Mouse (Mus musculus) heart, adult 18-20 months (tissue): Measurements from ENCODE around the gene Olfr96. TPM values are rescaled to one million over a fixed set of nuclear protein-coding genes. Genes with fewer than 3 reads are reported as not detected.
"Not testable (repeated sequence)": the region's sequence is repeated elsewhere in the genome, so short reads cannot be mapped to it uniquely, and the experiment has no call there.

ENCODE experiments used
- DNase-seq, 2 experiments: peaks; one replicate each; pipeline ENCODE4 v3.0.0; 2021 to 2022; ENCODE audit warnings: mixed read lengths in 1 of 2
- long read RNA-seq, 2 experiments: library from polyadenylated mRNA; stranded (forward); transcript quantifications; one replicate each; pipeline ENCODE4 v2.0.0; 2021
- total RNA-seq, 2 experiments: library from RNA; stranded (reverse); gene quantifications; 2 replicates each; pipeline ENCODE4 v1.2.3; 2021

Olfr96 gene
- total RNA-seq = not detected
- long read RNA-seq, experiment 1 = 0 reads
- long read RNA-seq, experiment 2 = 0 reads

DNA sequence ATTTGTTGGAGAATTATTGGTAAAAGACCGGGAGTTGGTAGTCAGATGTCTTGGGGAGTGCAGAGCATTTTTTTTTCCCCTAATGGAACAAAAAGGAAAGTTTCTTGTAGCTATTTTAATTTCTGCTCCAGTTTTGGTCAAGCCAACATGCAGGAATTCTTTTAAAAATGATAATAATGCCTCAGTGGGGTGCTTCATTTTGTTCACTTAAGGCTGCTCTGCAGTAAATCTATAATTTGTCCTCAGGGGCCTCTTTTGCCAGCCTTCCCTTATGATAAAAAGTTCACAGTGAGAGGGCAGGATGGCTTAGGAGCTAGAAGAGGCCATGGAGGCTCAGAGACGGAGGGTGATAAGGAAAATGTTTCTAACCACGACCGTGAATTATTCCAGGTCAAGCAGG lies at the start of gene Olfr96:
Gene Olfr96, plus strand, starts transcription at position 301 of the 400 bp plus-strand sequence.
- DNase-seq = no peak

DNA sequence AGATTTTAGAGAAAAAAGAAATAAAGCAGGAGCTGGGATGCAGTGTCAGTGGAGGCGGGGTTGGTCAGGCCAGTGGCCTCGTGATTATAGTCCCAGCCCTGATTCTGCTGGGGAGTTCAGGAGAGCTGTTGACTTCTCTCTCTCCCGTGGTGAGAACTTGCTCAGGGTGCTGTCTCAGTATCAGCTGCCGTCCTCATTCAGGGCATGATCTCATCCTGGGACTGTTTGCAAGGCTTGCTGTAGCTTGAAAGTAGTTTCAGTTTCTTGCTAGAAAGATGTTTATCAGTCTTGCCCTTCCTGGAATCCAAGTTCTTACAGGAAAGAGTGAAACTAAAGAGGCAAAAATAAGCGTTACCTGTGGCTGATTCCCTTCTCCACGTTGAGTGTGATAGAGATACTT lies 34.5 kb upstream of the Olfr96 start:
- no peak for DNase-seq

DNA sequence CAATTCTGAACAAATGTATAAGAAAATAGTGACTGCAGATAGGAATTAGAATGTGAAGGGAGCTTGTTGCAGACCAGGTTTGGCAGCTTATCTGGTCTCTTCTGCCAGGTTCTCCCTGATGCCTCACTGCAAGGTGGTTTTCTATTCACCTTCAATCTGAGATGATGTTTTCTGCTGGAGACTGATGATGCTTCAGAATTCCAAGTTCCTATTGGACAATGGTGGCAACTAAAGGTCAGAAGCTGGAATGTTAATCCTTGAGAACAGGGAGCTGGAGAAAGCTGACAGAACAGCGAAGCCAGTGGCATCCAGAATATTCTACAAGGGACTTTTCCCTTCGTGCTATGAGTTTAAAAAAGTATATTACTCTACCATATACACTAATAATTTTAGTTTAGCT lies 29.2 kb upstream of the Olfr96 start:
- peak; percentile 25 to 37 for DNase-seq

DNA sequence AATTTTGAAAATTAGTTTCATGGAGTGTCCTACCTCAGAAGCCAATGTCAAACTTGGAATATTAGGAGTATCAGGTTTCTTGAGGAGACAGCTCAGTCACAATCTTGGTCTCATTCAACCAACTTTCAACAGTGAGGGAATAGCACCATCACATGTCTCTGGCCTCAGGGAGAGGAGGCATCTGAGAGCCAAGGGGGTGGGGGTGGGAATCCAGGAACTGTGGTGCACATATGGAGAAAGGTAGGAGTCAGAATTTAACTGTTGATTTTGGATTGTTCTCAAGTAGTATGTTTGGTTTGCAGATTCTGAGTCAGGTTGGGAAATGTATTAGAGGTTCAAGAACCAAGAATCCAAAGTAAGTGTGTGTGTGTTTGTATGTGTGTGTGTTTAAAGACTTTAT lies 26.9 kb upstream of the Olfr96 start:
- no peak for DNase-seq

DNA sequence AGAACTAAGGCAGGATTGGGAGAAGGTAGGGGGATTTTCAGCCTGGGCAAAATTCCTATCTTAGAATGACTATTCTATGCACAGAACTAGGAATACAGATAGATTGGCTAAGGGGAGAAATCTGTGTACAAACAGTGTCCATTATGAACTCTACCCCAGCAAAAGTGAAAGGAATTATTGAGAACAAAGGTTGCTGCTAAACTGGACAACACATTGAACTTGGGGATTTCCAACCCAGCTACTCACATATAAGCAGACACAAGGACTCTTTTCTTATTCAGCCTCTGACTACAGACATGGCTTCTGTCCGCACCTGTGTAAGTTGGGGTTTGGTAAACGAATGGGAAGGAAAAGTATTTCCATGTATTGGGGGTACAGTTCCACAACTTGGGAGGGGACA lies 26.3 kb upstream of the Olfr96 start, which contains the start of gene Ubd:
Gene Ubd, plus strand, starts transcription at position 237 of the 400 bp plus-strand sequence.
- no peak for DNase-seq

DNA sequence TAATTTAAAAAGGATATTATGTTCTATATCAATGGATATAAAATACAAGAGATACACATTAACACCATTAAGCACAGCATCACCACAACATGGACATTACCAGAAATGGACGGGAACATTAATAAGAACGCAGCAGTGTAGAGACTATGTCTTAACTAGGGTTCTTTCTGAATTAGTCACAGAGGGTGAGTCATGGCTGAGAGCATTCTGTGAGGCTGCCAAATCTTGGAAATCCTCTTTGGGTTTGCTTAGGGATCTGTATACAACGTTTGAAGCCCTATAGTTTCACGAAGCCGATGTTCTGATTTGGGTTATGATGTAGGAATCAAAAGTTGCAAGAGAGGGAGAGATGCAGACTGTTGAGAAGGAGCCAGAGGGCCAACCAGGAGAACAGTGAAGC lies 25.2 kb upstream of the Olfr96 start:
- DNase-seq = no peak

DNA sequence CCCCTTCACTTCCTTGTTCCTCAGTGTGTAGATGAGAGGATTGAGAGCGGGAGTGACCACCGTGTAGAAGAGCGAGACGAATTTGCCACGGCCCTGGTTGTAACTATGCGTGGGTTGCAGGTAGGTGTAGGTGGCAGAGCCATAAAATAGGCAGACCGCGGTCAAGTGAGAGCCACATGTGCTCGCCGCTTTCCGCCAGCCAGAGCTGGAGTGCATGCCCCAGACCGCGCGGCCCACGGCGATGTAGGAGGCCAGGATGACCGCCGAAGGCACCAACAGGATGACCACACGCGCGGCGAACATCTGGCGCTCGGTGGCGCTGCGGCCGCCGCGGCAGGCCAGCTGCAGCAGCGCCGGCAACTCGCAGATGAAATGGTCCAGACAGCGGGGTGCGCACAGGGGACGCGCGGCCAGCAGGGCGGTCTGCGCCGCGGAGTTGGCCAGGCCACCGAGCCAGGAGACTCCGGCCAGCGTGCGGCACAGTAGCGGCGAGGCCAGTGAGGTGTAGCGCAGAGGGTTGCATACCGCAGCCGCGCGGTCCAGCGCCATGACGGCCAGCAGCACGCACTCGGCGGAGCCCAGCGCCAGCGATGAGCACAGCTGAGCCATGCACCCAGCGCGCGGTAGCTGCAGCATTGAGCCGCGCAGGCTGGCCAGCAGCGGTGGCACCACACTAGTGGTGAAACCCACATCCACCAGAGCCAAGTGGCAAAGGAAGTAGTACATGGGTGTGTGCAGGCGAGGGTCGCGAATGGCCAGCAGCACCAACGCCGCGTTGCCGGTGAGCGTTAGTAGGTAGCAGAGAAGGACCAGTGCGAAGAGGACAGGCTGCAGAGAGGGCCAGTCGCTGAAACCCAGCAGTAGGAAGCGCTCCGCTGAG lies 22.9 kb upstream of the Olfr96 start:
- peak in 1 of 2 experiments; percentile 2 for DNase-seq

DNA sequence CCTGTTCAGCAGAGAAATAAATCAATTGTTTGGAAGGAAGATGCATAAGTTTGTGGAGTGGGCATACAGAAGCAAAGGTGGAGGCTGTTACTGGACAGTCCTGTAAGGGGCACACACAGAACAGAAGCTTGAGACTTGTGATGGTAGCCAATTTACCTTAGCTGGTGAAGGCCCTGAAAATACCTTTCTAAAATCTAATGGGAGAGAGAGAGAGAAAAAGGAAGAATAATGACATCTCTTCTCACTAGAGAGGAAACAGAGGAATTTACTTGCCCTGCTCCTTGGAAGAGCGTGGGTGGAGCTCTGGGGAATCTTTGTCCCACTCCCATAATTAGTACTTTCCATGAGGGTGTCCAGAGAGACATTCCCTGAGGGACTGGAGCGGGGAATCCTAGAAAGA lies 19.1 kb upstream of the Olfr96 start, which contains the start of gene Olfr94:
Gene Olfr94, minus strand, starts transcription at position 101 of the 400 bp plus-strand sequence.
- no peak for DNase-seq

DNA sequence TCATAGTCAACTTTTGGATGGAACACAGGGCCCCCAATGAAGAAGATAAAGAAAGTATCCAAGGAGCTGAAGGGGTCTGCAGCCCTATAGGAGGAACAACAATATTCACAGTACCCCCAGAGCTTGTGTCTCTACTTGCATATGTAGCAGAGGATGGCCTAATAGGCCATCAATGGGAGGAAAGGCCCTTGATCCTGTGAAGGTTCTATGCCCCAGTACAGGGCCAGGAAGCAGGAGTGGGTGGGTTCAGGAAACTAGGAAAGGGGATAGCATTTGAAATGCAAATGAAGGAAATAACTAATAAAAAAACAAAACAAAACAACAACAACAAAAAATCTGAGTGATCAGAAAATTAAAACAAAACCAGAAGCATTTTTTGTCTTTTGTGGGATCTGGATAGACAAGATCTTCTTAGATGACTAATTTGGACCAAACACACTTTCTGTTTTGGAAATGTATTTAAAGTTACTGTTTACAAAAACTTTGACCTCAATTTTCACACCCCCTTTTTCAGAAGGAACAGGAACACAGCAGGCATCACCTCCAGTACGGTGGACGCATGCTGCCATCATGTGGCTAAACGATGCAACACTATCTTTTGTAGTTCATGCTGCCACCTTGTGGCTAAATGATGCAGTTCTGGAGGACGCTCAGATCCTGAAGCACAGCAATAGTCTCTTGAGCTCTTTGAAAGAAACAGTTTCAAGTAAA lies 16.6 kb upstream of the Olfr96 start:
- peak; percentile 67 to 90 for DNase-seq

DNA sequence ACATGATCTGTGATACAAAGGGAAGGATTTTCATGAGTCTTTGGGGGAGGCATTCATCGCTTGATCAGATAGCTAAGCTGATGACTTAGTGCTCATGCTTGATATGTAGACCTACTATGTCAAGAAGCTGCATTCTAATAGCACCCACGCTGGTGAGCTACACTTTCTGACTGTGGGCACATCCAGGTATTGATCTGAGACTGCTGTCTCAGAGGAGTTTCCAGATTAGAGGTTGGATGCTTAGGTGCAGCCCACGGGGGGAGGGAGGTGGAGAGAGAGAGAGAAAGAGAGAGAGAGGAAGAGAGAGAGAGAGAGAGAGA lies 16.1 kb upstream of the Olfr96 start:
- no peak for DNase-seq

DNA sequence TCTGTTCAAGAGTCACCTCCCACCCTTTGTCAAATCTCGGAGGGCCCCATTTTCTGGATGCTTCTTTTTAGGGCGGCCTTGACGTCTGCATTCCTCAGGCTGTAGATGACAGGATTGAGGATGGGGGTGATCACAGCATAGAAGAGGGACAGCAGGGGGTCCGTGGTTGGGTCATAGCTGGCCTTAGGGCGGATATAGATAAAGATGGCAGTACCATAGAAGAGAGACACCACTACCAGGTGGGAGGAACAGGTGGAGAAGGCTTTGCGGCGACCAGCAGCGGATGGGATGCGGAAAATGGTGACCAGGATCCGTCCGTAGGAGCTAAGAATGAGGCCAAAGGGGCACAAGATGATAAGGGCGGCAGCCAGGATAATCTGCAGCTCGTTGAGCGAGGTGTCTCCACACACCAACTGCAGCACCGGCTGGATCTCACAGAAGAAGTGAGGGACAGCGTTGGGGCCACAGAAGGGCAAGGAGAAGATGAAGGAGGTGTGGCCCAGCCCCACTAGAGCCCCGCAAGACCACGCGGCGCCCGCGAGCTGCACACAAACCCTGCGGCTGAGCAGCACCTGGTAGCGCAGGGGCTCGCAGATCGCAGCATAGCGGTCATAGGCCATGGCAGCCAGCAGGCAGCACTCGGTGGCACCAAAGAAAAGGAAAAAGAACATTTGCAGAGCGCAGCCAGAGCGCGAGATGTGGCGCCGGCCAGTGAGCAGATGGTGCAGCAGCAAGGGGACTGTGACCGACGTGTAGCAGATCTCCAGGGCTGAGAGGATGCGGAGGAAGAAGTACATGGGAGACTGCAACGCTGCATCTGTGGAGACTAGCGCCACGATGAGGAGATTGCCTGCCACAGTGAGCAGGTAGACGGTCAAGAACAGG lies 8.8 kb upstream of the Olfr96 start:
- no peak for DNase-seq

DNA sequence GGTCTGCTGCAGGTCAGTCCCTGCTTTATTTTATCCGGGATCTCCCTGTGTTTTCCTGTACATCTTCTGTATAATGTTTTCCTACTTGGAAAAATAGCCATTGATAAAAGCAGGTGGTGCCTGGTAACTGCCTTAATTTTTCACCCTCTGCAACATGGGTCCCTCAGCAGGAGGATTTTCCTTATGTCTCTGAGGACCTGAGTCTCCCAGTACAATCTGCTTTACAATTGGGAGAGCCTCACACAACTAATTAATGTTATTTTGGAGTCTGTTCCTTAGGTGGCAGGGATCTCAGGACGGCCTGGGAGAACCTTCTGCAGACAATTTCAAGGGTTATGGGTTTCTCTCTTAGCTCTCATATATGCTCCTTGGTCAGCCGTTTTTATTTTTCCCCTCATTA lies 6.9 kb upstream of the Olfr96 start, which contains the start of gene Olfr95:
Gene Olfr95, minus strand, starts transcription at position 101 of the 400 bp plus-strand sequence.
- no peak for DNase-seq

DNA sequence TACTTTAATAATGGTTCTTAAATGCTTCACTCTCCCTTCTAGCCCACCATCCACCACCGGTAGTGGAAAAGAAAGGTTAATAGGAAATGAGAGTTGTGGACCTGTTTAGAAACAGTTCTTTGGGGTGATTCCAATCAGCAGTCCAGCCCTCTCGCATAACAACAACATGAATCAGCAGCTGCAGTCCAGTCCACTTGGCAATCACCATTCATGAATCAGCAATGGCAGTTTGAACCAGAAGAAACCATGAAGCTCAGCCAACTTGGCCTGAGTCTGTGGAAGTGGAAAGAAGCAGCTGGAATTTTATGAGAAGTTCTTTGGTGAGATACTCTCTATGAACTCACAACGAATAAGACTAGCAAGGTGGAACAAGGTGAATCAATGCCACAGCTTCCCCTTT lies 1.5 kb upstream of the Olfr96 start:
- peak; percentile 35 to 59 for DNase-seq

DNA sequence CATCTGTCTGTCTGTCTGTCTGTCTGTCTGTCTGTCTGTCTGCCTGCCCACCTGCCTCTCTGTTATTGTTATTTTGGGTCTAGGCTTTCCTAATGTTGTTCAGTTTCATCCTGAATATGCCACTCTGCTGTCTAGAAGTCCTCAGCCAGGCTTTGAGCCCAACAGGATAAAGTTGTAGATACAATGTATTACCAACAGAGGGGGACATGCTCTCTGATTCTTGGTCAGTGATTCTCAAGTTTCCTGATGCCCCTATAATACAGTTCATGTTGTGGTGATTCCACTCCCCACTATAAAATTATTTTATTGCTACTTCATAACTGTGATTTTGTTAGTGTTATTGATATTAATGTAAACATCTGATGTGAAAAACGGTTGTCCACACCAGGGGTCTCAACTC lies 1.9 kb downstream of the Olfr96 start:
- no peak for DNase-seq

DNA sequence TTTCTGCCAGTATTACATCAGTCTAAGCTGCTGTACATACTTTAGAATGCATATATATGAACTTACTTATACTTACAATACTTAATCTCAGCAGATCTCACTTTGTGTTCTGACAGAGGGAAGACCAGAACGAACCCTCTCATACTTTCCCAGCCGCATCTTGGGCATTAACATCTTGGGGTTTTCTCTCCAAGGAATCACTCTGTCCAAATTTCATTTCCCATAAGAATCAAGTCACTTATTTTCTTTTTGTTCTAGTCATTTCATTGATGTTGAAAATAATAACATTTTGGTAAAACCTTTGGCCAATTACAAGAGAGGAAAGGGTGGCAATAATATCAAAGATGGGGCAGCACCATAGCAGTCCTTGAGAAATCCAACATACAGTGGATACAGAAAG lies 17.3 kb downstream of the Olfr96 start, which contains the start of gene Olfr97:
Gene Olfr97, minus strand, starts transcription at position 101 of the 400 bp plus-strand sequence.
- not testable (repeated sequence) for DNase-seq

DNA sequence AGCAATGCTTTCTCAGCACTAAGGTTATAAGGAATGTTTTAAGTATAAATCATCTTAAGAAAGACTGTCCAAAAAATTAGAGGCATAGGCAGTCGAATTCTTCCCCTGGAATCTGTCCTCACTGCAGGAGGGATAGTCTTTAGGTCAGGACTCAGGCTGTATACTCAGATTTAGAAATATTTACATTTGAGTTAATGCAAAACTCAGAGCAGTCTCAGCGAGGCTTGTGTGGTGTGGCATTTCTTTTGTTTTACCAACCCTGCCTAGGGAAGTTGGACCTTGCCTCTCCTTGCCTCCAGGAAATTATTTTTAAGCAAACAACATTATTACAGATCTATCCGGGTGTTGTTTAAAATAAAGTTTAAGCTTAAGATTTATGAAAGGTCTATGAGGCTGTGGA lies 22.3 kb downstream of the Olfr96 start:
- no peak for DNase-seq

DNA sequence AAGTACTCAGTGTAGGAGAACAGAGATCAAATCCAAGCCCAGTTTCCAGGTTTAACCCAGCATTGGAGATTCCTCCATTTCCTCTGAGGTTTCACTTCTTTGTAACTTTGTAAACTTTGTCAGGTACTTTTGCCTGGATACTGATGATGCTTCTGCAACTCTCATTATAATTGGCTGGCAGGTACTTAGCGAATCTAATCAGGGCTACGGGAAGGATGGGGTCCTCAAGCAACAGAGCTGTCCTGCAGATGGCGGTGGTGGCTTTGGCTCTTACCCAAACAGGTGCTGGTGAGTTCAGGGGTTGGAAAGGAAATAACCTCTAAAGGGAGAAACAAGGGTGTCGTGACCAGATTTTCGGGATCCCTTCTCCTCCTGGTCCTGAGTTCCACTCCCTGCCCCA lies 26.8 kb downstream of the Olfr96 start:
- peak; percentile 51 to 62 for DNase-seq

DNA sequence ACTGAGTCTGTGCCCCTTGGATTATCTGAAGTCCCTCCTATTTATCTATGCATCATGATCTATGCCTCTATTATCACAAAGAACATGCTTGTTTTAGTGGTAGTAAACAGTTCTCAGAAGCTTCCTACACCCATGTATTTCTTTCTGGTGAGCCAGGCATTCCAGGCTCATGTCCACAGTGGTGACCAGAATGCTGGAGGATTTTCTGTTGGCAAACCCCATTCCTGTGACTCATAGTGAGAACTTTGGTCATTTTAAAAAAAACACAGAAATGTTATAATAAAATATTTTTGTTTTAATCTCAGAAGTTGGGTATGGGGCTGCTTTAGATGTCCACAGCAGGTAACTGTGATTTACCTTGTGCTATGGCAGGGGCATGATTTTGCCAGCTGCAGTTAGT lies 29.5 kb downstream of the Olfr96 start:
- no peak for DNase-seq

DNA sequence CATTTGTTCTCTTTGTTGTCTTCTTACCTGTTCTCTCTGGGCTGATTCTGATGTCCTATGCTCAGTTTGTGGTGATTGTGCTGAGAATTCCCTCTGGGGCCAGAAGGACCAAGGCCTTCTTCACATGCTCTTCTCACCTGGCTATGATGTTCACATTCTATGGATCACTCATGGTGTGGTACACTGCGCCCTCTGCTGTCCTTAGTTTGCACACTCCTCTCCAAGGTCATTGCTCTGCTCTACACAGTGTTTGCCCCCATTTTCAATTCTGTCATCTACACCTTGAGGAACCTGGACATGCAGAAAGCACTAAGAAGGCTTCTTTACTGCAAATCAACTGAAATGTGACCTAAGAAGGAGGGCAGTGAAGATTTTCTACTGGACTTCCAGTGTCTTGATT lies 30.6 kb downstream of the Olfr96 start:
- DNase-seq = peak in 1 of 2 experiments; percentile 24

DNA sequence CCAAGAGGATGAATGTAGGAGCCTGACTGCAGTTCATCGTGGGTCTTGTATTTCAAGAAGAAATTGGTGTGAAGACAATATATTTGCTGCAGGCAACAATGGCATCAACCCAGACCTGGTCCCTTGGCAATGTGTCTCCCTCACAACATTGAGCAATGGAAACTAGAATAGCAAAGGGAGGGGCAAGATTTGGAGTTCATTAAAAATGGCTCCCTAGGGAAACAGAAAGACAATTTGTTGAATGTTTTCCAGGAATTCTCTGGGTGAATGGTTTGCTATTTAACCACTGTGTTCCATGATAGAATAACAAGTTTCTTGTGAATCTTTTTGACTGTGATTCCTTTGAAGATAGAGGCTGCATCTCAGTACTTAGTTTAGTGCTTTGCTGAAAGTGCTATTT lies 43.7 kb downstream of the Olfr96 start, which contains the start of gene Olfr98:
Gene Olfr98, minus strand, starts transcription at position 124 of the 400 bp plus-strand sequence.
- no peak for DNase-seq

DNA sequence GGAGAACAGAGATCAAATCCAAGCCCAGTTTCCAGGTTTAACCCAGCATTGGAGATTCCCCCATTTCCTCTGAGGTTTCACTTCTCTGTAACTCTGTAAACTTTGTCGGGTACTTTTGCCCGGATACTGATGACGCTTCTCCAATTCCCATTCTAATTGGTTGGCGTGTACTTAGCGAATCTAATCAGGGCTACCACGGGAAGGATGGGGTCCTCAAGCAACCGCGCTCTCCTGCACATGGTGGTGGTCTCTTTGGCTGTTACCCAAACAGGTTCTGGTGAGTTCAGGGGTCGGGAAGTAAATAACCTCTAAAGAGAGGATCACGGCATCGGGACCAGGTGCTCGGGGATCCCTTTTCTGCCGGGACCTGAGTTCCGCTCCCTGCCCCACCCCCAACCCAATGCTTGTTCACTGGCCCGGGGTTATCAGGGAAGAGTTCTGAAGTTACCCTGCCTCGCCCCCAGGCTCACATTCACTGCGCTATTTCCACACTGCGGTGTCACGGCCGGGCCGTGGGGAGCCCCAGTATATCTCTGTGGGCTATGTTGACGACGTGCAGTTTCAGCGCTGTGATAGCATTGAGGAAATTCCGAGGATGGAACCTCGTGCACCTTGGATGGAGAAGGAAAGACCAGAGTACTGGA lies 50.2 kb downstream of the Olfr96 start, which contains the start of gene H2-M3:
Gene H2-M3, plus strand, starts transcription at position 163 of the 644 bp plus-strand sequence.
- peak; percentile 95 to 99 for DNase-seq
